Mouse (Mus musculus) subcutaneous adipose tissue, adult 2 months (tissue): ENCODE data around the gene Gm28710. TPM values are rescaled to one million over a fixed set of nuclear protein-coding genes. Genes with fewer than 3 reads are reported as not detected.

Experiments used
- polyA plus RNA-seq: library from polyadenylated mRNA; depleted of rRNA; stranded (reverse); fragments of >200 nt; gene quantifications from 2 replicates; pipeline ENCODE4 v1.2.3, GENCODE M21; 2012; ENCODE audit warnings: low replicate concordance; rRNA removed

Gene Gm28710
- not detected in 2 replicates for polyA plus RNA-seq

GRCm38 (mm10) chr5:16791243-16791860 lies at the start of gene Gm28710:
Gm28710 (plus strand) TSS chr5:16791810.

Other genes with a start within 250 kb of the Gm28710 start
- 2.5 and 9.7 TPM in 2 replicates for gene Hgf, start 238.3 kb upstream of the Gm28710 start, polyA plus RNA-seq